Mouse (Mus musculus) erythroblast, embryonic 14.5 days (primary cell): ENCODE results near the gene Krt20.

ENCODE experiments used
- GATA1 ChIP-seq: IDR thresholded peaks from 2 replicates; pipeline ENCODE4 v1.6.1; 2012; ENCODE audit warnings: low read length, inconsistent platforms, mixed read lengths
- TAL1 ChIP-seq: IDR thresholded peaks from 3 replicates; pipeline ENCODE4 v1.6.1; 2012; ENCODE audit warnings: low read length, inconsistent platforms, mixed read lengths

DNA sequence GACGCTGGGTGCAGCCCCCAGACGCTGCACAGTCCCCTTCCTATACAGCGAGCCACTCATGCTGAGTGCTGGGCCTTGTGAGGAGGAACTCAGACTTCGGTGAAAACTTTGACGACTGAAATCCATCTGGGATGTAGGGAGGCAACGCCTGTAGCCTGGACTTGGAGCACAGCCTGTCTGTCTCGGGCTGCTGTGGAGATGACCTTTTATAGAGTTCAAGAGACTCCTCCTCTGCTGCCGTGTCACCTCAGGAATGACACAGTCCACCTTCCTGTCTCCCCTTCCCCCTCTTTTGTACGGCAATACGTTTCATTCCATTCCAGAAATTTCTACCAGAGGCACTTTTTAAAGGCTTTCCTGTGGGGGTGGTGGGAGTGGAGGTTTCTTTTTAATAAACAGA lies at the start of gene Krt20:
- TF ChIP-seq TAL1, result no peak
- no peak for TF ChIP-seq GATA1
